Mouse (Mus musculus): ENCODE measurements at regions not wholly inside any gene's neighbourhood (a gene's known extent, or its start where the extent isn't known, plus 50 kb on each side); places are given as distances from the start of the nearest gene placed in this dataset.
A peak's percentile ranks its signal among the peaks of the same experiment; 100 is the strongest.

DNA sequence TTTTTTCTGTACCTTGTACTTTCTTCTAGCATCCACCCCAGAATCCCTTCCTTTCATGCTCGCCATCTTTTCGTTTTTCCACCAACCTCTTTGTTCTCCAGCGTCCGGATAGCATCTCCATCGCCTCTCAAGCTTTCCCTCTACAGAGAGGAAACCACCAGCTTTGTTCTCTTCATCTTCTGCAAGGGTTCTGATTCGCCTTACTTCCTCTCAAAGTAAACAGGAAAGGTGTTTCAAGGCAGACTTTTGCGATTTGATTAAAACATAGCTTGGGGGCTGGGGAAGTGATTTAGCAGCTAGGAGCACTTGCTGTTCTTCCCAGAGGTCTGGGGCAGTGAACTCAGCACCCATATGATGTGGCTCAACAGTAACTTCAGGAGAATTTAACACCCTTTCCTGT lies 71.4 kb downstream of the Emp1 start:
- no peak for ATAC-seq (ENCODE audit: extremely low read depth, insufficient number of reproducible peaks, low FRiP score, poor library complexity, severe bottlenecking)

DNA sequence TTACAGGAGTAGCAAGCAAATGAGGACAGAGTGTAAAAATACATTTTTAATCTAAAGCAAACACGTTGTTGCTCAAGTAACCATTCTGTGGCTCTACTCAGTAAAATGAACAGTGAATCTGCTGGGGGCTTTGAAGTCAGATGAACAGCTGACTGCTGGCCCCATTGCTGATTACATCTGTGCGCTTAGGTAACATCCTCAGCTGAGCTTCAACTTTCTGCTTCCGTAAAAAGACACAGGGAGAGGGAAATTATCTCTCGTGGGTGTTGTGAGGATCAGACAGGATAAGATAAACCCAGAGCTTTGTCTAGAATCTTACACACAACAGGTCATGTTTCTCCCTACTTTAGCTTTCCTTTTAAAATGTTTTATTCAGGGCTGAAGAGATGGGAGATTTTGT lies 74.0 kb downstream of the Emp1 start:
- no peak for ATAC-seq (ENCODE audit: extremely low read depth, insufficient number of reproducible peaks, low FRiP score, poor library complexity, severe bottlenecking)

GRCm38 (mm10) chr6:135438271-135438670 lies 75.9 kb downstream of the Emp1 start:
- no peak for ATAC-seq (ENCODE audit: extremely low read depth, insufficient number of reproducible peaks, low FRiP score, poor library complexity, severe bottlenecking)

- no peak for ATAC-seq (ENCODE audit: extremely low read depth, insufficient number of reproducible peaks, low FRiP score, poor library complexity, severe bottlenecking)
Measured at GRCm38 (mm10) chr6:135441126-135441871, 79.0 kb downstream of the Emp1 start.

DNA sequence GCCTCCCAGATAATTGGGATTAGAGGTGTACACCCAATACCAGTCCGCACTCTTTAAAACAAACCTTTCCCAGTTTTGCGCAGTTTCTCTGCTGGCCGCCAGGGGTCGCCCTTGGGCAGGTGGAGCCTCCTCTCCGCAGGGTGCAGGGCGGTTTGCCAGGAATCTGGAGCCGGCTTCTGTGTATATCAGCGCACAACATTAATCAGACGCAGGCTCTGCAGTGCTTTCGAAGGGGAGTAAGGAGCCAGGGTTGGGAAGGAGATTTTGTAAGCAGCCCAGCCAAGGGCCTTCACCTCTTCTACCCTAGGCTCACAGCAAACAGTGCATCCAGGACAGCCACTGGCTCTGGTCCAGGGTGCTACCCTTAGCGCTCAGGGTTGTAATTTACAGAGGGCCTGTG lies 82.3 kb downstream of the Emp1 start:
- 0 out of 2 replicates have a peak, but pooled peaks have one; percentile 31 for ATAC-seq (ENCODE audit: extremely low read depth, insufficient number of reproducible peaks, low FRiP score, poor library complexity, severe bottlenecking)

GRCm38 (mm10) chr6:135445070-135445469 lies 82.7 kb downstream of the Emp1 start:
- ATAC-seq (ENCODE audit: extremely low read depth, insufficient number of reproducible peaks, low FRiP score, poor library complexity, severe bottlenecking), result no peak

GRCm38 (mm10) chr6:135447801-135448200 lies 85.5 kb downstream of the Emp1 start:
- ATAC-seq (ENCODE audit: extremely low read depth, insufficient number of reproducible peaks, low FRiP score, poor library complexity, severe bottlenecking), result no peak

DNA sequence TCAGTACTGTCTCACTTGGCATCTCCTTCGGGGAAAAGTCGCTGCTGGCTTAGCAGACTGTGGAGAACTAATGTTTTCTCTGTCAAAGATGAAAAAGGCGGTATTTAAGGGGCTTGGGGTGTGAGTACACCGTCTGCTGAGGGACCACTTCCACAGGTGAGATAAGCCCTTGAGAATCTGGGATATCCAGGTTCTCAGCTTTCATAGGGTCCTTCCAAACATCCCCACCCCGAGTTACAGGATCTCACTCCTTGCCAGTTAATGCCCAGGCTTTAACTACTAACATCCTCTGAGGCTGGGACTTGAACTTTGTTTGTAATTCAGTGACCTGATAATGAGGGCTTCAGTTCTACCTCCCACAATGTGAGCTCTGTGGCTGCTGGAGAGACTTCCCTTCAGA lies 86.9 kb downstream of the Emp1 start:
- no peak for ATAC-seq (ENCODE audit: extremely low read depth, insufficient number of reproducible peaks, low FRiP score, poor library complexity, severe bottlenecking)

GRCm38 (mm10) chr6:135450573-135450972 lies 88.2 kb downstream of the Emp1 start:
- no peak for ATAC-seq (ENCODE audit: extremely low read depth, insufficient number of reproducible peaks, low FRiP score, poor library complexity, severe bottlenecking)

DNA sequence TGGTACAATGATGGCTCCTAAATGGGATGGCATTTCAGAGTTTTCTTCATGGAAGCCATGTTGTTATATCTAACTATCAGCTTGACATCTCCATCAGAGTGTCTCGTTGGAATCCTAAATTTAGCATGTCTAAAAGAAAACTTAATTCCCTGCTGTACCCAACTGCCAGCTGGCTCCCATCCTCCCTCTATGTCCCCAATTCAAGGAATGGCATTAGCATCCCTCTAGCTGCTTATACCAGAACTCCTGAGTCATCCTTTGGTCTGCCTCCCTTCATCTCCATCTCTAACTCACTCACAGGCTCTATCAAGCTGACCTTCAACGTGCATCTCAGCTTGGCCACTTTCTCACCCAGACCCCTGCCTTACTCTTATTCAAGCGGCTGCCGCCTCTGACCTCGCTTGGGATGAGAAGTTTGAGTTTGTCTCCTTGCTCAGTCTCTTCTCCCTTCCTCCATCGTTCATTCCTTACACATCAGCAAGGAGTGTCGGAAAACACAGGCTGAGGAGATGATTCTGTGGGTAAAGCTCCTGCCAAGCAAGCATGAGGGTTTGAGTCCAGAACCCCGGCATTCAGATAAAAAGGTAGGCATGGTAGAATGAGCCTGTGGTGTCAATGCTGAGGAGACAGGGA lies 88.9 kb downstream of the Emp1 start:
- no peak for ATAC-seq (ENCODE audit: extremely low read depth, insufficient number of reproducible peaks, low FRiP score, poor library complexity, severe bottlenecking)

- ATAC-seq (ENCODE audit: extremely low read depth, insufficient number of reproducible peaks, low FRiP score, poor library complexity, severe bottlenecking), result no peak
Measured at GRCm38 (mm10) chr6:135453041-135453440, 90.7 kb downstream of the Emp1 start.

DNA sequence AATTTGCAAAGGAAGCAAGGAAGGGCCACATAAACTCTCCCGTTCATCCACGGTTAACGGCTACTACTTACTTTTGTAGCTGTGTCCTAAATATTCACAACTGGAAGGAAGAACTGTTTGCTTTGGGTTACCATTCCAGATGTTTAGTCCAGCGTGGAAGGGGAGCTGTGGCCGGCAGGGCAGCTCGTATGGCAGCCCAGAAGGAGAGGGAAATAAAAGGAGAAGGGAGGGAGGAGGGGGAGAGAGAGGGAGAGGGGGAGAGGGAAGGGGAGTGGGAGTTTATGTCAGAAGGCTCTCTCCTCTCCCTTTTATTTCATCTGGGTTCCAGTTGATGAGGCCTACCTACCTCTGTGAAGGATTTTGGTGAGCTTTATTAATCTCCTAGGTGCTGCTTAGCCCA lies 110.2 kb downstream of the Emp1 start:
- ATAC-seq (ENCODE audit: extremely low read depth, insufficient number of reproducible peaks, low FRiP score, poor library complexity, severe bottlenecking), result no peak

GRCm38 (mm10) chr6:135473146-135473545 lies 110.8 kb downstream of the Emp1 start:
- ATAC-seq (ENCODE audit: extremely low read depth, insufficient number of reproducible peaks, low FRiP score, poor library complexity, severe bottlenecking), result no peak

- ATAC-seq (ENCODE audit: extremely low read depth, insufficient number of reproducible peaks, low FRiP score, poor library complexity, severe bottlenecking), result no peak
Measured at GRCm38 (mm10) chr6:135488795-135489194, 126.5 kb downstream of the Emp1 start.

GRCm38 (mm10) chr6:135493983-135494382 lies 131.6 kb downstream of the Emp1 start:
- no peak for ATAC-seq (ENCODE audit: extremely low read depth, insufficient number of reproducible peaks, low FRiP score, poor library complexity, severe bottlenecking)

GRCm38 (mm10) chr6:135495841-135496240 lies 133.5 kb downstream of the Emp1 start:
- ATAC-seq (ENCODE audit: extremely low read depth, insufficient number of reproducible peaks, low FRiP score, poor library complexity, severe bottlenecking), result no peak

- ATAC-seq (ENCODE audit: extremely low read depth, insufficient number of reproducible peaks, low FRiP score, poor library complexity, severe bottlenecking), result no peak
Measured at GRCm38 (mm10) chr6:135498592-135498991, 136.2 kb downstream of the Emp1 start.

GRCm38 (mm10) chr6:135500381-135500780 lies 138.0 kb downstream of the Emp1 start:
- ATAC-seq (ENCODE audit: extremely low read depth, insufficient number of reproducible peaks, low FRiP score, poor library complexity, severe bottlenecking), result no peak

- no peak for ATAC-seq (ENCODE audit: extremely low read depth, insufficient number of reproducible peaks, low FRiP score, poor library complexity, severe bottlenecking)
Measured at GRCm38 (mm10) chr6:135501791-135502190, 139.4 kb downstream of the Emp1 start.

GRCm38 (mm10) chr6:135502405-135502804 lies 140.1 kb downstream of the Emp1 start:
- ATAC-seq (ENCODE audit: extremely low read depth, insufficient number of reproducible peaks, low FRiP score, poor library complexity, severe bottlenecking), result no peak

Measured in neutrophil, adult 5-6 weeks (primary cell).